Mouse (Mus musculus): ENCODE measurements at regions not wholly inside any gene's neighbourhood (a gene's known extent, or its start where the extent isn't known, plus 50 kb on each side); places are given as distances from the start of the nearest gene placed in this dataset.

DNA sequence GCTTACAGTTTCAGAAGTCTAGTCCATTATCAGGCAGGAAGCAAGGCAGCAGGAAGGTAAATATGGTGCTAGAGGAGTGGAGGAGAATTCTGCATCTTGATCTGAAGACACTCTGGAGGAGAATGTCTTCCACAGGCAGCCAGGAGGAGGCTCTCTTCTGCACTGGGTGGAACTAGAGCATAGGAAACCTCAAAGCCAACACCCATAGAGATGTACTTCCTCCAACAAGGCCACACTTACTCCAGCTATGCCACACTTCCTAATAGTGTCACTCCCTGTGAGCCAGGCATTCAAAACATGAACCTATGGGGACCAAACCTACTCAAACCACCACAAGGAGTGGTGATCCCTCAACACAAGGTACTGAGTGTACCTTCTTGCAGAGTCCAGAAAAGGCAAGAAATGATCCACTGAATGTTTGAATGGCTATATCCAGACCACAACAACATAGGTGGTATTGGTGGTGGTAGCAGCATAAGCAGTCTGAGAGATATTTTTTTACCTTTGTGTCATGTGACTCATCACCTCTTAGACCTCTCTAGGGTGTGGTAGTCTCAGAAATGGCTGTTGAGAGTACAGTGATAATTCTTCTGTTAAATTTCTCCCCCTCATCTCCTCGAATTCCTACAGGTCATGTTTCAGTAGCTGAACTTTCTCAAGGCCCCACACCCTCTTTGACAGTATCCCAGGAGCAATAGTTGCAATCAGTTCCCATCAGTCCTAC, 152.3 kb upstream of the Mbnl1 start:
- TF ChIP-seq CTCF (IDR thresholded peaks at IDR 0.05; ENCODE audit: insufficient read depth, low read depth, low read length) (no peak), POLR2A (IDR thresholded peaks at IDR 0.05; ENCODE audit: insufficient read depth, low read depth, low read length) (no peak)

Data from olfactory bulb, adult 2 months (tissue).